Mouse (Mus musculus) CD8-positive naive resting alpha-beta T cell, adult 2 months (primary cell): ENCODE data around the gene Anxa6.

ENCODE experiments used
- DNase-seq, 2 experiments: peaks; one replicate each; pipeline ENCODE4 v3.0.0; 2022; ENCODE audit warnings: low read depth in 2 of 2, low spot score in 2 of 2

Anxa6 gene

GRCm38 (mm10) chr11:54998708-54999107 lies 34.5 kb downstream of the Anxa6 start:
- DNase-seq, result no peak

DNA sequence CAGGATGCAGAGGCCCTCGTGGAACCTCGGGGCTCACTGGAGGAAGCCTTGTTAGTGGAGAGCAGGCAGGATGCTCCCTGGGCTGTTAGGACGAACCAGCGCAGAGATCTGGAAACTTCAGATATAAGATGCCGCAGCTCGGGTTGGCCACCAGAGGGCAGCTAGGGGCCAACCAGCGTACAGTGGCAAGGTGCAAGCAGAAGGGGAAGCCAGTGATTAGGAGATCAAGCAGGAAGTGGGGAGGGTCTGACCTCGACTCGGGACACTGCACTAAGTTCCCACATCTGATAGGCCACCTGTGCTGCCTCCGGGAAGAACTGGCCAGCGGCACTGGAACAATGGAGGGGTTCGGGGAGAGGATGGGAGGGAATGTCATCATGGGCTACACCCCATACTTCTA lies 35.0 kb downstream of the Anxa6 start:
- DNase-seq, result peak; percentile 48 to 54

GRCm38 (mm10) chr11:54996176-54996575 lies 37.1 kb downstream of the Anxa6 start:
- no peak for DNase-seq

DNA sequence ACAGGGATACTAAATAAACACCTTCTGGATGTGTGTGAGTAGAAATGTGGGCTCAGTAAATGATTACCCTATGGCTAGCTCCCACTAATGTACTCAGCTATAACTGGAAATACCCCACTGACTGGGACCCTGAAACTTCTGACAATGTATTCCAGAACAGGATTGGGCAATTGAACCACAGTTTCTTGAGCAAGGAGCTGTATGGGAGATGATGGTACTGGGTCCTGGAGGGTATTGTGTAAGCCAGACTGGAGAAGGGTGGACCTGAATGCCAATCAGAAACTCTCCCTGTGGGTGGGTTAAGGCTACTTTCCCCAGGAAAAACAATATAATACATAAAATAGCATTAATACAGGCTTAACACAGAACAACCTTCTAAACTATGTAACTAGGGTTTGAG lies 43.3 kb downstream of the Anxa6 start:
- DNase-seq, result no peak

DNA sequence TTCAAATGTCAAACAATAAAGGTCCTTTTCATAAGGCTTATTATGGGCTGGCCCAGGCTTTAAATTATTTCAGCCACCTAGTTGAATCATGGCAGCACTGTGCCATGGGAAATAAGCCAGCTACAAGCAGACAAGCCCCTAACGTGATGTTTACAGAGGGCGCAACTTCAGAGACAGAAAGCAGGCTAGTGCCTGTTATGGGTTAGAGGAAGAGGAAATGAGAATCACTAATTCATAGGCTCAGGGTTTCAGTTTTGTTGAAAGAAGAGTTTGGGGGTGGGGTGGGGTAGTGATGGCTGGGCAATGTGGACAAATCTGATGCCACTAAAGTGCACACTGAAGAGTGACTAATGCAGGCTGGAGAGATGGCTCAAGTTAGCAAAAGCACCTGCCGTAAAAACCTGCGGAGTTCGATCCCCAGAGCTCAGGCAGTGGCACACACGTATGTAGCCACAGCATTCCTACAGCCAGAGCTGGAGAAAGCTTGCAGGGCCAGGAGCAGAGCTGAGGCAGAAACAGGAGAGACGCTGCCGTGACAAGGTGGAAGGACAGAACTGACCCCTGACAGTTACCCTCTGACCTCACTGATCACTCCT lies 44.4 kb downstream of the Anxa6 start:
- DNase-seq, result no peak

DNA sequence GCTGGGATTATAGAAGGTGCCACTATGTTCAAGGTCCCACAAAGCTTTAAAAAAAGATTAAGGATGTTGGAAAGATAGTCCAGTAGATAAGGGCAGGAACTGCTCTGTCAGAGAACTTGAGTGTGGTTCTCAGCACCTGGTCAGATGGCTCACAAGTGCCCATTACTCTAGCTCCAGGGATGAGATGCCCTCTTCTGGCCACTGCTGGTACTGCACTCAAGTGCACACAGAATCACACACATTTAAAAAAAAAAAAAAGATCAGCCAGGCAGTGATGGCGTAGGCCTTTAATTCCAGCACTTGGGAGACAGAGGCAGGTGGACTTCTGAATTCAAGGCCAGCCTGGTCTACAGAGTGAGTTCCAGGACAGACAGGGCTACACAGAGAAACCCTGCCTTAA lies 45.3 kb downstream of the Anxa6 start:
- peak; percentile 47 to 58 for DNase-seq

DNA sequence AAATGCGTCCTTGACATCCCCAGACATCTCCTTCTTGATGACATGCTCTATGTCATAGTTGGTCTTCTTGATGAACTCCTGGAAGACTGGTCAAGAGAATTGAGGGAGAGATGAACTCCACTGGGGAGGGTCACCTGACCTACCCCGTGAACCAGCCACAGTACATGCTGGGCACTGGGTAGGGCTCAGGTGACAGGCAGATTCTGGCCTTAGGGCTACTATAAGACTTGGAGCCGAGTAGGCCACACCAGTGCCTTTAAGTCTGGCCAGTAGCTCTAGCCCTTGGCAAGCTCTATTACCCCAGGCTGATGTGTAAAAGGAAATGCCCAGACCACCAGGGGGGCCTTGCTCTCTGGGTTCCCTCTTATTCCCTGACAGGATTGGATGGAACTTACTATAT lies 48.2 kb downstream of the Anxa6 start:
- DNase-seq, result no peak

DNA sequence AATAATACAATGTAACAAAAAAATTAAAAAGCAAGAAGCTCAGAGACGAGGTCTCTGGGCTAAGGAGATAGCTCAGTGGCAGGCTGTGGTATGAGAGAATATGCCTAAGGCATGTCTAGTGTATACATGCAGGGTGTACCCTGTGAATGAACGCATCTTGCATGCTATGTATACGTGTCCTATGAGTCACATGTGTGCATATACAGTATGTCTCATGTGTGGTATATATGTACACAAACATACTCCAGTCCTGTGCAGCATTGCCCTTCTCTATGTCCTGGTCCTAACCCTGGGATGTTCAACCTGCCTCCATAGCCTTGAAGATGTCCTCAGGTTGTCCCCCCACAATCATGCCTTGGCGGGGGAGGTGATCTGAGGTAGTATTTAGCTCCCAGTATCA lies 48.7 kb downstream of the Anxa6 start:
- DNase-seq, result no peak

GRCm38 (mm10) chr11:54984085-54984484 lies 49.2 kb downstream of the Anxa6 start:
- peak; percentile 67 to 69 for DNase-seq

DNA sequence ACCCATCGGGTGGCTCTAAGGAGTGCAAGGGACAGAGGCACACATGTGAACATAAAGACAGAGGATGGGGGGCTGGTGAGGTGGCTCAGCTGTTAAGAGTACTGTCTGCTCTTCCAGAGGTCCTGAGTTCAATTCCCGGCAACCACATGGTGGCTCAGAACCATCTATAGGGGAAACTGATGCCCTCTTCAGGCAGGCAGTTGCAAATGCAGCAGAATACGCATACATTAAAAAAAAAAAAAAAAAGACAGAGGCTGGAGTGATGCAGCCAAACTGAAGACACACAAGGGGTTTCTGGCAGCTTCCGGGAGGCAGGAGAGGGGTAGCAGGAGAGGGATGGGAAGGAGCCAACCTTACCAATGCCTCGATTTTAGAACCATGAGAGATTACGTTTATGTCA lies 50.7 kb downstream of the Anxa6 start:
- DNase-seq, result no peak

GRCm38 (mm10) chr11:54981630-54982029 lies 51.6 kb downstream of the Anxa6 start:
- no peak for DNase-seq

GRCm38 (mm10) chr11:54977385-54977937 lies 55.8 kb downstream of the Anxa6 start:
- DNase-seq, result no peak

DNA sequence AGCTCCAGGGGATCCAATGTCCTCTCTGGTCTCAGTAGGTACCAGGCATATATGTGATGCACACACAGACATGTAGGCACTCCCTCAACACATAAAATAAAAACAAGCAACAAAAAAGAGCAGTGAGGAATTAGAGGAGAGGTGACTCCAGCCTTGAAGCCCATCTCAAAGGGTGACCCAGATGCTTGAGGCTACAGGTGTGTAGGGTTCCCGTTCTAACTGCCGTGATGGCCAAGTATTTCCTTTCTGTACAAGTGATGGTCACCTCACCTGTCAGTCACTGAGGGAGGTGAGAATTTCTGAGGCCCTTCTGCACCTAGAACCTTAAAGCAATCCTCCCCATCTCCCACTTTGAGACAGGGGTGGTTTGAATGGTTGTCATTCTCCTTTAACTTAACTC lies 56.9 kb downstream of the Anxa6 start:
- DNase-seq, result no peak

- no peak for DNase-seq
Measured at GRCm38 (mm10) chr11:54975756-54976155, 57.5 kb downstream of the Anxa6 start.

- no peak for DNase-seq
Measured at GRCm38 (mm10) chr11:54975340-54975739, 57.9 kb downstream of the Anxa6 start.

- no peak for DNase-seq
Measured at GRCm38 (mm10) chr11:54974639-54975038, 58.6 kb downstream of the Anxa6 start.

DNA sequence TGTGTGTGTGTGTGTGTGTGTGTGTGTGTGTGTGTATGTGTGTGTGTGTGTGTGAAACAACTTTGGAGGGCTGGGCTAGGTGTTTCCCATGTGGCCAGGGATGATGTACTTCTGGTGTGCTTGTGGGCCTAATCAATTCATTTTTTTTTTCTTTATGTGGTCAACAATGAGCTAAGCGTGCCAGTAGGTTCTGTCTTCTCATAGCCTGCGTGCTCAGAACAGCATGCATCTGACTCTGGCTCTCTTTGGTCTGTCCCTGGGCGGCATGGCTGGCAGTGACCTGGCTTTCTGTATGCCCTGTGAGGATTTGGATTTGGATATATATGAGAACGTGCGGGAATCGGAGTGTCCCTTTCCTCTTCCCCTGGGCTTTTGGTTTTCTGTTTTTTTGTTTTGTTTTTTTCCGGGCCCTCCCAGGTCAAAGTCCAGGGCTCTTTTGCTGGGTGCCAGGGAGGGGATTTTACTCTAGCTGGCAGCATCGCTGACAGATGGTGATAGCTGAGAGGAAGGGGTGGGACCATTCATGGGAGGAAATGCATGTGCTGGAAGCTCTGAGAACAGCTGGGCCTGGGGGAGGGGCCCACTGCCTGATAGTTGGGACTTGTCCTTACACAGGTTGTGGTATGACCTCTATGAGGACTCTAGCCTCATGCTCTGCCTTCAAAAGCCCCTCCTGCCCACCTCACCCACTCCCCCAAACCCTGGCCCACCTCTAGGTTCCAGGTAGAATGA lies 59.6 kb downstream of the Anxa6 start:
- peak; percentile 43 to 61 for DNase-seq

DNA sequence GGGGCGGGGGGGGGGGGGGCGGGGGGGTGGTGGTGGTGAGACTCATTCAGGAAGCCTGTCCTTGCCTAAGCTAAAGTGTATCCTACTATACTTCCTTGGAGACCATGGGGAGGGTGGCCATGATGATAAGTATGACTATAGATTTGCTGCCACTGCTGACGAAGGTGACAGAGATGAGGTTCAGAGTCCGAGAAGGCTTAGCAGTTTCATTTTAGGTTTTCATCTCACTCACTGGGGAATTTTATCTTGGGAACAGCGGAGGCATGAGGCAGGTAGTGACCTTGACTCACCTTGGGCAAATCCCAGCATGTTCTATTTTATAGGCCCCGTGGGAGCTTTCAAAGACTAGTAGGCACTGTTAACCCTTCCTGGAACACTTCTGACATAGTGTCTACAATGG lies 60.5 kb downstream of the Anxa6 start:
- DNase-seq, result no peak

GRCm38 (mm10) chr11:54972049-54972723 lies 61.1 kb downstream of the Anxa6 start:
- DNase-seq, result peak; percentile 51 to 56

- no peak for DNase-seq
Measured at GRCm38 (mm10) chr11:54971365-54972048, 61.7 kb downstream of the Anxa6 start.

DNA sequence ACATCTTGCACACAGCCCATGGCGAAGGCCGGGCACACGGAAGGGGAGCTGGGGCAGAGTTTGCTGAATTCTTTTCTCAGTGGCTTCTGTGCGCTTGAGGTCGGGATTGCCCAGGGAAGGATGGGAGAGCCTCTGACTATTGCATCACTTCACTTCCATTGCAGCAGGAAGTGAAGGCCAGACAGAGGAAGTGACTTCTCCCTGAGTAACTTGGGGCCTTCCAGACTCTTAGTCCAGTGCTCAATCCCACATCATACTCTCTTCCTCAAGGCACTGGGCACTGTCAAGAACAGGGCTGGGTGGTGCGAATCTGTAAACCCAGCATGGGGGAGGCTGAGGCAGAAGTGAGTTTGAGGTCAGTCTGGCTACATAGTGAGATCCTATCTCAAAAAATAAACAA lies 68.0 kb downstream of the Anxa6 start:
- DNase-seq, result no peak

DNA sequence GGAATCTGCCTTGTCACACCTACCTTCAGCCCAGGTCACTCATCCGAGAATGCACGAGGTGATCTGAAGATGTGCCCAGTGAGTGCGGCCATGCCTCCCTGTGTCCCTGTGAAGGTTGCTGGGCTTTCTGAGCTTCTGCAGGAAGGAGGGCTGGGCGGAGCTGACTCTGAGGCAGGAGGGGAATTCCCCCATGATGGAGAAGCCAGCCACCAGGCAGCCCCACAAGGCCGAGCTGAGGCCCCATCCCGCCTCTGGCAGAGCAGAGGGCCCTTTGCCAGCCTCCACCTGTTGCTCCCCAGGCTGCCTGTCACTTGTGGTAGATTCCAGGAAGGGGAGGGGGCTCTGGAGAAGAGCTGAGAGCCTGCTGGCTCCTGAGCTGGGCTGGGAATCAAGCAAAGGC lies 70.4 kb downstream of the Anxa6 start, which contains the start of gene Tnip1:
TSS of gene Tnip1 (minus strand) at position 108 of the 400 bp plus-strand sequence.
- peak; percentile 37 to 48 for DNase-seq
